Comparison of ENCODE assay signal across 8 mouse cellular contexts in genomic region chr6:113000666-113001287, GRCm38 (mm10). TPM values are rescaled to one million over a fixed set of nuclear protein-coding genes. Genes with fewer than 3 reads are reported as not detected.
DNase-seq lines count a peak whose midpoint lies in the region; ATAC-seq lines count a peak whose summit lies in the region.

No protein-coding gene starts in this region.

- no peaks in the 10 kb centered on the region for H3K9me3 ChIP-seq in intestine, embryonic 16.5 days (ENCODE audit: control insufficient read depth, low read length)
- no peaks in the 10 kb centered on the region for H3K9me3 ChIP-seq in midbrain, embryonic 10.5 days (replicated peaks)

- peak; percentile 75 for DNase-seq in adrenal gland, adult 8-10 months
- DNase-seq in embryo, embryonic 11.5 days (ENCODE audit: low read depth, low spot score) = peak; percentile 78
- peak; percentile 72 to 90 for DNase-seq in gastrocnemius, postnatal 4 days (ENCODE audit: low spot score in 2 of 2)
- DNase-seq in left cerebral cortex, postnatal 25 days (ENCODE audit: low spot score in 2 of 2) = peak; percentile 90 to 95
- peak; percentile 87 for DNase-seq in midbrain, embryonic 10.5 days (ENCODE audit: low spot score)
- peak; percentile 95 for DNase-seq in right cerebral cortex, postnatal 4 days
- peak; percentile 76 for DNase-seq in yolk sac, embryonic 10.5 days (ENCODE audit: low spot score)

- no peak overlapping the region for H3K27ac ChIP-seq in intestine, embryonic 16.5 days (ENCODE audit: low read length)
- H3K27ac ChIP-seq in midbrain, embryonic 10.5 days (replicated peaks) = peak overlapping the region; percentile 79

- no peak overlapping the region for H3K4me3 ChIP-seq in intestine, embryonic 16.5 days (ENCODE audit: low read length)
- no peak overlapping the region for H3K4me3 ChIP-seq in midbrain, embryonic 10.5 days

- intact Hi-C loops in left cerebral cortex, postnatal 25 days (cut with DNase I) = loop anchor here (1.0 to 10.0 kb wide), 5 partner anchors 49 to 506 kb away; partner anchors contain the start of gene Srgap3

- H3K4me1 ChIP-seq in intestine, embryonic 16.5 days (ENCODE audit: control insufficient read depth, insufficient read depth, low read length) = 0 out of 2 replicates have a peak, but pooled peaks cover 3% of the 10 kb centered on the region
- peaks cover 16% of the 10 kb centered on the region for H3K4me1 ChIP-seq in midbrain, embryonic 10.5 days

- no peaks in the 10 kb centered on the region for H3K36me3 ChIP-seq in intestine, embryonic 16.5 days (ENCODE audit: control insufficient read depth, insufficient read depth, low read length)
- no peaks in the 10 kb centered on the region for H3K36me3 ChIP-seq in midbrain, embryonic 10.5 days

- WGBS in intestine, embryonic 16.5 days = 37% methylated on average over 11 of the region's 11 CpGs
- WGBS in midbrain, embryonic 10.5 days = 44% methylated on average over 11 of the region's 11 CpGs

- H3K27me3 ChIP-seq in intestine, embryonic 16.5 days (replicated peaks; ENCODE audit: control insufficient read depth, insufficient read depth, low read length) = no peaks in the 10 kb centered on the region
- no peaks in the 10 kb centered on the region for H3K27me3 ChIP-seq in midbrain, embryonic 10.5 days (ENCODE audit: low read depth, poor library complexity, severe bottlenecking)

- peak; percentile 81 for ATAC-seq in intestine, embryonic 16.5 days

- H3K4me2 ChIP-seq in intestine, embryonic 16.5 days (ENCODE audit: low read depth, low read length) = no peak overlapping the region

- H3K9ac ChIP-seq in intestine, embryonic 16.5 days (ENCODE audit: low read depth, low read length) = no peak overlapping the region

RNA-seq across cellular contexts. Expression of gene Thumpd3, which starts 45.2 kb away (rescaled TPM):
- 10 to 100 TPM; 35.4 to 46.8 (median 41.3) TPM for total RNA-seq in adrenal gland, adult 8-10 months (2022)
- 10 to 100 TPM; 20.7 to 22.1 TPM for total RNA-seq in gastrocnemius, postnatal 4 days (2021)
- polyA plus RNA-seq in intestine, embryonic 16.5 days (2015; fragmentation: Nextera tagmentation; extraction: Ambion mirVana) = 57.7 and 63.0 TPM in 2 replicates
- total RNA-seq in left cerebral cortex, postnatal 25 days (2021) = 10 to 100 TPM; 29.4 TPM
- 73.2 and 74.9 TPM in 2 replicates for polyA plus RNA-seq in midbrain, embryonic 10.5 days (2016; fragmentation: Nextera tagmentation; extraction: Ambion mirVana)

RNA-seq across cellular contexts. Expression of gene Srgap3, which starts 53.7 kb away (rescaled TPM):
- 10 to 100 TPM; 15.5 to 30.7 (median 22.3) TPM for total RNA-seq in adrenal gland, adult 8-10 months (2022)
- 10 to 100 TPM; 15.6 to 20.3 TPM for total RNA-seq in gastrocnemius, postnatal 4 days (2021)
- polyA plus RNA-seq in intestine, embryonic 16.5 days (2015; fragmentation: Nextera tagmentation; extraction: Ambion mirVana) = 2.1 and 3.5 TPM in 2 replicates
- 100 to 1,000 TPM; 204 to 206 TPM for total RNA-seq in left cerebral cortex, postnatal 25 days (2021)
- 30.9 and 44.7 TPM in 2 replicates for polyA plus RNA-seq in midbrain, embryonic 10.5 days (2016; fragmentation: Nextera tagmentation; extraction: Ambion mirVana)

Comparison
In these comparisons a context has a peak if more than half of its experiments do, and no peak if none do; other contexts are left out.
1. RNA of gene Srgap3, which starts 53.7 kb away (total RNA-seq): 204 to 206 TPM in left cerebral cortex, postnatal 25 days; 15.5 to 30.7 TPM in adrenal gland, adult 8-10 months and 15.6 to 20.3 TPM in gastrocnemius, postnatal 4 days; every median in the first group is over 4 times any median in the second.
2. Peak in every context shown above with its lines, with median percentiles within 50 percentile points of each other: DNase-seq.